Mouse (Mus musculus) megakaryocyte, embryonic 14.5 days (primary cell): ENCODE data around the gene Trib3. TPM values are rescaled to one million over a fixed set of nuclear protein-coding genes. Genes with fewer than 3 reads are reported as not detected.
"Not testable (repeated sequence)": the region's sequence is repeated elsewhere in the genome, so short reads cannot be mapped to it uniquely, and the experiment has no call there.

ENCODE experiments used
- H3K27me3 ChIP-seq: replicated peaks from 2 replicates; pipeline ENCODE3; 2012; ENCODE audit warnings: inconsistent platforms
- H3K36me3 ChIP-seq: replicated peaks from 2 replicates; pipeline ENCODE3; 2012; ENCODE audit warnings: low read length, inconsistent platforms, mixed read lengths
- H3K4me1 ChIP-seq: 2 replicates; pipeline ENCODE4 v1.6.1; 2012; ENCODE audit warnings: inconsistent platforms
- H3K4me3 ChIP-seq: replicated peaks from 2 replicates; pipeline ENCODE3; 2012; ENCODE audit warnings: moderate library complexity, mild to moderate bottlenecking, inconsistent platforms
- H3K9me3 ChIP-seq: 2 replicates; pipeline ENCODE4 v1.6.1; 2012; ENCODE audit warnings: inconsistent platforms
- FLI1 ChIP-seq: IDR thresholded peaks from 2 replicates; pipeline ENCODE4 v1.6.1; 2012; ENCODE audit warnings: low read length, inconsistent platforms, mixed read lengths
- GATA1 ChIP-seq: IDR thresholded peaks from 3 replicates; pipeline ENCODE4 v1.6.1; 2012; ENCODE audit warnings: mixed read lengths, low read length, inconsistent platforms, borderline replicate concordance
- polyA plus RNA-seq: library from polyadenylated mRNA; stranded (reverse); fragments of >175 nt; gene quantifications from 2 replicates; pipeline ENCODE4 v1.2.3, GENCODE M21; 2012; ENCODE audit warnings: low replicate concordance; ENCODE audit not compliant: insufficient read depth

The Trib3 gene
- polyA plus RNA-seq, 1 experiment, result 26.3 TPM

DNA sequence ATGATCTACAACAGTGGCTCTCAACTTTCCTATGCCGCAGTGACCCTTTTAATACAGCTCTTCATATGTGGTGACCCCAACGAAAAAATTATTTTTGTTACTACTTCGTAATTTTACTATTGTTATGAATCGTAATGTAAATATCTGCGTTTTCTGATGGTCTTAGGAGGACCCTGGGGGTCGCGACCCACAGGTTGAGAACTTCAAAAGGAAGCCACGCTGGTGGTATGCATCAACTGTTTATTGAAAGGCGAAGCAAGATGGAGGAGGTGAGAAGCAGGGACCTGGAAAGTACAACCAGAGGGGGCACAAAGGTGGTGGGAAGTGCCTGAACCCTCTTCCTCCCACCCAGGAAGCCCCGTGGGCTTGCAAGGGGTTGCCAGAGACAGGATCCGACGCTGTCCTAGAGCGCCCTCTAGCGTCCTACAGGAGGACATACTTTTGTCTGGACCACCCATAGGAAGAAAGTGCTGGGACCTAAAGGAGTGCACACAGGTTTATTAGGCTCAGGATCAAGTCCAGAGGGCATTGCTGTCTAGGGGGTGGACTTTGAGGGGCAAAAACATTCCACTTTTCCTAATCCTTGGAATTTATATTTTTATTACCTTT, 24.8 kb upstream of the Trib3 start:
- Histone ChIP-seq H3K4me3 (peak overlapping the region; percentile 71), H3K4me1 (peaks cover 63% of the 10 kb centered on the region), H3K27me3 (peaks cover 33% of the 10 kb centered on the region), H3K9me3 (no peaks in the 10 kb centered on the region), H3K36me3 (no peaks in the 10 kb centered on the region)
- no peak for TF ChIP-seq GATA1
- TF ChIP-seq FLI1, result no peak

DNA sequence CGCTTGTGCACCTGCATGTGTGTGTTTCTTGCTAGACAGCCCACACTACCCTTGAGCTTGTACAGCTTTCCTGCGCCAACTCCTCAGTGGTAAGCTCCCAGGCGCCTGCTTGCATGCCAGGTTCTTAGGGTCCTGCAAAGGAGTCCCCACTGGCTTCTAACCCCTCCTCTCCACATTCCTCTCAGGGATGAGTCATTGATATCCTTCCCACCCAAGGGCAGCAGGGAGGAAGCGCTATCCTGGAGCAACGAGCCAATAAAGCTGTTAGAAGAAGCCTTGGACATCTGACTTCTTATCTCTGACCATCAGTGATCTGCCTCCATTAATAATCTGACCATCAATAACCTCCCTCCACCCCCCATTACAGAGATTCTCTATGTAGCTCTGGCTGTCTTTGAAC, 24.1 kb upstream of the Trib3 start:
- TF ChIP-seq FLI1 (no peak), GATA1 (no peak)

DNA sequence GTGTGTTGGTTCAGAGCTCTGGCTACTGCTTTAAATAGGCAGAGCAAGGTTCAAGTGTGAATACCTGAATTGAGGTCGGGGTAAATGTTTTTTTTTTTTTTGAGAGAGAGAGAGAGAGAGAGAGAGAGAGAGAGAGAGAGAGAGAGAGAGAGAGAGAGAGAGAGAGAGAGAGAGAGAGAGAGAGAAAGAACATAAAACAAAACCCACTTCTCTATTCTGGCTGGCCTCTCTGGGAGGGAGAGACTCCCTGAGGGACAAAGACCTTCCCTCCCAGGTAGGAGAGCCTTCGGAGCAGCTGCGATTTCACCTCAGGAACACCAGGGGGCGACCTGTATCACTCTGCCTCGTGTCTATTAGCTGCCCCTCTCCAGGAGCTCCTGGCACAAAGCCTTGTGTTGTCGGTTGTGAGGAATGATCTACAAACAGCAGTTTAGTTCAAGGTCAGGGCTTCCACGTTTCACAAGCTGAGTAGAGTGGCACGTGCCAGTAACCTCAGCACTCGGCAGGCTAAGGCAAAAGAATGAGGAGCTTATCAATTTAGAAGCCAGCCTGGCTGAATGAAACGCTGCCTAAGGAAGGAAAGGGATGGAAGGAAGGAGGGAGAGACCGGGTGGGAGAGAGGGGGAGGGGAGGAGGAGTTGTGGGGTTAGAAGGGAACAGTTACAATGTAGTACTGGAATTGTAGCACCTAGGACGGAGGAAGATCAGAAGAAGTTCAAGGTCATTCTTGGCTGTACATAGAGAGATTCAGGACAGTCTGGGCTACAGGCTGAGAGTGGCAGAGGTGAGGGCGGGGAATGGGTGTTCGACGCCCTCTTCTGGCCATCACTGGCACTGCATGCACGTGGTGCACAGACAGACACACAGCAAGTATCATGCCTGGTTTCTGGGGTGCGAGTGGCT, 19.7 kb upstream of the Trib3 start:
- H3K4me3 ChIP-seq, result peak overlapping the region; percentile 86

More for the DNA sequence above, 24.1 kb upstream of the Trib3 start:
- Histone ChIP-seq H3K9me3 (no peaks in the 10 kb centered on the region), H3K36me3 (no peaks in the 10 kb centered on the region), H3K4me3 (no peak overlapping the region), H3K27me3 (peaks cover 33% of the 10 kb centered on the region), H3K4me1 (peaks cover 62% of the 10 kb centered on the region)

DNA sequence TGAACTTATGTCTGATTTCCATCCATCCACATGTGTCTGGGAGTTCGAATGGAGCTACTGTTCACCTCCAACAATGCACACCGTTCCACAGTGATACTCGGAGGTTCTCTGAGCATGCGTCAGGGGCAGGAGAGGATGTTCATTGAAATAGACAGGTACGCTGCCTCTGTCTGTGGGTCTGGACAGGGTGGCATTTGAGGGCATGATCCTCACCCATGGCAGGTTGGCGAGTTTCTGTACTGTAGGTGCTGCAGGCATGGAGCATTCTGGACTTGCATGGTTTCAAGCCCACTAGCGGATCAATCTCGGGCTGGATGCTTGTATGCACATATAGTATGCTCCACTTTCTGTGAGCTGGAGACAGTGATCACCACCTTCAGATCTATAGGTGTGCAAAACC, 17.4 kb upstream of the Trib3 start:
- peaks cover 42% of the 10 kb centered on the region for H3K4me1 ChIP-seq
- peaks cover 3% of the 10 kb centered on the region for H3K36me3 ChIP-seq
- TF ChIP-seq FLI1, result no peak
- TF ChIP-seq GATA1, result no peak
- H3K27me3 ChIP-seq, result peaks cover 6% of the 10 kb centered on the region
- peaks cover 5% of the 10 kb centered on the region for H3K9me3 ChIP-seq
- no peak overlapping the region for H3K4me3 ChIP-seq

More for the DNA sequence above, 19.7 kb upstream of the Trib3 start:
- peaks cover 5% of the 10 kb centered on the region for H3K9me3 ChIP-seq
- H3K27me3 ChIP-seq, result peaks cover 12% of the 10 kb centered on the region
- H3K36me3 ChIP-seq, result peaks cover 3% of the 10 kb centered on the region
- TF ChIP-seq FLI1 (no peak), GATA1 (no peak)
- H3K4me1 ChIP-seq, result peaks cover 53% of the 10 kb centered on the region

DNA sequence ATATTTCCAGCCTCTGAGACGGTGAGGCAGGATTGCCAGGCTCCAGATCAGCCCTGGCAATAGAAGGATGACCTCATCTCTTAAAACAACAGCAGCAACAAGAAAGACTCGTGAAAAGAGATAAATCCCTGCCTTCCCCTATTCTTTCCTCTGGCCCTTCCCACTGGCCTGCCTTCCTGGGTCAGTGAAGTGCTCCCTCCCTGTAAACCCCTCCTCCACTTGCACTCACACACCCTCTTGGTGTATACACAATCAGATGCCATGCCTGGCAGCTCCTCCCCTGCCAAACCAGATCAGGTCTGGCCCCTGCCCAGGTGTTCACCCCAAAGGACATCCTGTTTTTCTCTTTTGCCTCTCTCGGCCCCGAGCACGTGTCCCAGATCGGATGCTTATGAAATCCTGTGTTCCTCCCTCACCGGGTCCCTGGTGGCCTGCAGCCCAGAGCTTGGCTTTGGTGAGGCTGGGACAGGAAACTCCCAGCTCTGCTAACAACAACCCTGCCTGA, 16.5 kb upstream of the Trib3 start:
- peaks cover 35% of the 10 kb centered on the region for H3K4me1 ChIP-seq
- peaks cover 5% of the 10 kb centered on the region for H3K9me3 ChIP-seq
- H3K27me3 ChIP-seq, result peaks cover 8% of the 10 kb centered on the region
- no peak overlapping the region for H3K4me3 ChIP-seq
- no peak for TF ChIP-seq FLI1
- TF ChIP-seq GATA1, result no peak
- peaks cover 3% of the 10 kb centered on the region for H3K36me3 ChIP-seq

DNA sequence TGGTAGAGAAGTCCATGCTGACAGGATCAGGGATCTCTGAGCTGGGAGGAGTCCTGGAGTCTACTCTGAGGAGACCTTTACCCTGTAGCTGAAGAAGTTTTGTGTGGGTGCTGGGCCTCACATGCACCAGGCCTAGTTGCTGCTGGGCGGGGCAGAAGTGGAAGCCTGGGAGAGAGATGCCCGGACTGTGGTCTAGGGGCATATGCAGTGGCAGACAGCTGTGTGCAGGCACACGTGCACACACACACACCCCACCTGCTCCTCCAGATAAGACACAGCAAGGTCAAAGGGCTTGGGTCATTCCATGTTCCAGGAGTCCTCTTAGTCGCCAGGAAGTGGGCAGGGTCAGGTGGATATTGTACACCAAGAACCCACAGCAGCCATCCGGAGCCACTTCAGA, 15.8 kb upstream of the Trib3 start:
- Histone ChIP-seq H3K27me3 (peaks cover 11% of the 10 kb centered on the region), H3K4me3 (no peak overlapping the region), H3K4me1 (peaks cover 34% of the 10 kb centered on the region), H3K36me3 (peaks cover 3% of the 10 kb centered on the region), H3K9me3 (peaks cover 5% of the 10 kb centered on the region)
- TF ChIP-seq FLI1 (no peak), GATA1 (no peak)

DNA sequence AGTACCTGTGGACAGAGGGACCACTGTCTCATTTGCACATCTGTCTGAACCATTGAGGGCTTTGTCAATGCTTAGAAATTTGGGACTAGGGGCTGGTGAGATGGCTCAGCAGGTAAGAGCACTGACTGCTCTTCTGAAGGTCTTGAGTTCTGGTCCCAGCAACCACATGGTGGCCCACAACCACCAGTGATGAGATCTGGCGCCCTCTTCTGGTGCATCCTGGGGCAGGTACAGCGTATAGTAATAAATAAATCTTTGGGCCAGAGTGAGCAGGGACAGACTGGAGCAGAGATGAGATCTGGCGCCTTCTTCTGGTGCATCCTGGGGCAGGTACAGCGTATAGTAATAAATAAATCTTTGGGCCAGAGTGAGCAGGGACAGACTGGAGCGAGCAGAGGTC, 15.1 kb upstream of the Trib3 start:
- Histone ChIP-seq H3K4me1 (peaks cover 32% of the 10 kb centered on the region), H3K27me3 (peaks cover 11% of the 10 kb centered on the region)
- not testable (repeated sequence) for H3K9me3 ChIP-seq

DNA sequence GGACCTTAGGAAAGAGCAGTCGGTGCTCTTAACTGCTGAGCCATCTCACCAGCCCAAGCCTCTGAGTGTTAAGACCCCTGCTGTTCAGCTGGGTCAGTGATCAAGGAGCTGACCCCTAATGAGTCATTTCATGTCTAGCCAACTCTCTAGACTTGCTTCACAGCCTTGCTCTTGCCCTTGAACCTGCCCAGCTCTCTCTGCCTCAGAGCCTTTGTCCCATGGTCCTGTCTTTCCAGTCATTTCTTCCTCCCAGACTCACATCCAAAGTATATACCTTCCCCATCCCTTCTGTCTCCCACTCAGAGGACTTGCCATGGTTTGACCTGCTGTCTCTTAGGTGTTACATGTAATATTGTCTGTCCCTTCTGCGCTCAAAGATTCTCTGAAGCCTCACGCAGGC, 13.4 kb upstream of the Trib3 start:
- H3K36me3 ChIP-seq, result peaks cover 3% of the 10 kb centered on the region
- no peak overlapping the region for H3K4me3 ChIP-seq
- H3K4me1 ChIP-seq, result peaks cover 21% of the 10 kb centered on the region
- peaks cover 5% of the 10 kb centered on the region for H3K9me3 ChIP-seq
- peaks cover 11% of the 10 kb centered on the region for H3K27me3 ChIP-seq
- TF ChIP-seq GATA1 (no peak), FLI1 (no peak)

More for the DNA sequence above, 15.1 kb upstream of the Trib3 start:
- H3K36me3 ChIP-seq, H3K4me3 ChIP-seq: not testable (repeated sequence)

DNA sequence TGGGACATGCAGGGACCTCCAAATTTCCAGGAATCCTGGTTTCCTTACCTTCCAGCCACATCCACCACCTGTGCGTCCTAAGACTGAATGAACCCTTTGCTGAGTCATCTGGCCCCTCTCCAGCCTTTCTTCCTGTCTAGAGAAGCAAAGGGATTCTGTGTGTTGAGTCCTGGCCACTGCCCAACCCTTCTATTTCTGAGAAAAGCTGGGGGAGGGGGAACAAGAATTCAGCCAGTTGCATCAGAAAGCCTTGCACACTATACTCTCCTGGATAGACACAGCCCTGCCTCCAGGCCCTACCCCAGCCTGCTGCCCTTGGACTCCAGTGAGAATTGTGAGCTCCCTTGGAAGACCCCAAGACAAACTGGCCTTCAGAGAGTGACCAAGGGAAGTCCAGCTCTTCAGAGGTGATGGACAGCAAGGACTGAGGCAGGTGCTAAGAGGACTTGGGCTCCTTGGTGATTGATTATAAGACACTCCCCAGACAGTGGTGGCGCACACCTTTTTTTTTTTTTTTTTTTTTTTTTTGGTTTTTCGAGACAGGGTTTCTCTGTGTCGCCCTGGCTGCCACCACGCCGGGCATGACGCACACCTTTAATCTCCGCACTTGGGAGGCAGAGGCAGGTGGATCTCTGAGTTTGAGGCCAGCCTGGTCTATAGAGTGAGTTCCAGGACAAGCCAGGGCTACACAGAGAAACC, 6.2 kb upstream of the Trib3 start:
- peak overlapping the region; percentile 79 for H3K4me3 ChIP-seq
- peaks cover under 1% of the 10 kb centered on the region for H3K27me3 ChIP-seq
- TF ChIP-seq FLI1 (no peak), GATA1 (no peak)
- H3K4me1 ChIP-seq, result peaks cover 68% of the 10 kb centered on the region
- no peaks in the 10 kb centered on the region for H3K36me3 ChIP-seq
- H3K9me3 ChIP-seq, result no peaks in the 10 kb centered on the region

DNA sequence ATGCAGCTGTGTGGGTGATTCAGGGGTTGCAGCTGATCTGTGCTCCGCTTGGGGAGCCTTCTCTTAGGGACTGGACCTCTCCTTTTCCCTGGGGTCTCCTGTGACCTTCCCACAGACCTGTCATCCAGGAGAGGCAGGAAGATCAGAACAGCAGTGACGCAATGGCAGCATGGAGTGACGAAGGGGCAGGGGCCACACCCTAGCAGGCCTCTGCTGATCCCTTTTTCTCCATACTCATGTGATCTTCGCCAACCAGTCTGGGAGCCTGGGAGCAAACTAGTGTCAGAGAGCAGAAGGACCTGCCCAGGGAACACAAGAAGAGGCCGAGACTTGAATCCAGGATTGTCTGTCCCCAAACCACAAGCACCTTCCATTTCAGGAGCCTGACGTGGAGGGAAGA, 5.4 kb upstream of the Trib3 start:
- no peaks in the 10 kb centered on the region for H3K27me3 ChIP-seq
- H3K36me3 ChIP-seq, result no peaks in the 10 kb centered on the region
- TF ChIP-seq GATA1 (no peak), FLI1 (no peak)
- no peak overlapping the region for H3K4me3 ChIP-seq
- no peaks in the 10 kb centered on the region for H3K9me3 ChIP-seq
- H3K4me1 ChIP-seq, result peaks cover 75% of the 10 kb centered on the region
